Mouse (Mus musculus) erythroblast, embryonic 14.5 days (primary cell): Measurements from ENCODE around the gene Scnn1a.

ENCODE experiments used
- GATA1 ChIP-seq: IDR thresholded peaks from 2 replicates; pipeline ENCODE4 v1.6.1; 2012; ENCODE audit warnings: low read length, inconsistent platforms, mixed read lengths
- TAL1 ChIP-seq: IDR thresholded peaks from 3 replicates; pipeline ENCODE4 v1.6.1; 2012; ENCODE audit warnings: low read length, inconsistent platforms, mixed read lengths

DNA sequence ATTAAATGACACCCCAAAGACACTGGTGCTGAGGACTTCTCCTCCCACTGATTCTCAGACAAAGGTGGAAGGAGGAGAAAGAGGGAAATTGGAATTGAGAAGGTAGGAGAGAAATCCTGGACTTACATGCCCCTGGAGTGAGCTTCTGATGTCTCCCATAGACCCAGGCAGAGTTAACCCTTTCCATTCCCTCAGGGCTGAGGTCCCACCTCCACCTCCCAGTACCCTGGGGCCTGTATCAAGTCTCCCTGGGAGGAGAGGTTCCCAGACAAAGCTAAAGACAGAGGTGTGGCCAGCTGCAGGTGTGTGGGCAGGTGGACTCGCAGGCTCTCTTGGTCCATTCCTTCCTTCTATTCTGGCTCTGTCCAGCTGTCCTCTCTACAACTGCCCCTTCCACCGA, 61.6 kb downstream of the Scnn1a start:
- no peak for TF ChIP-seq GATA1
- TF ChIP-seq TAL1 = no peak
